Mouse (Mus musculus) megakaryocyte, embryonic 14.5 days (primary cell): ENCODE measurements around the gene Paics.

Experiments
- FLI1 ChIP-seq: IDR thresholded peaks from 2 replicates; pipeline ENCODE4 v1.6.1; 2012; ENCODE audit warnings: low read length, inconsistent platforms, mixed read lengths
- GATA1 ChIP-seq: IDR thresholded peaks from 3 replicates; pipeline ENCODE4 v1.6.1; 2012; ENCODE audit warnings: mixed read lengths, low read length, inconsistent platforms, borderline replicate concordance

DNA sequence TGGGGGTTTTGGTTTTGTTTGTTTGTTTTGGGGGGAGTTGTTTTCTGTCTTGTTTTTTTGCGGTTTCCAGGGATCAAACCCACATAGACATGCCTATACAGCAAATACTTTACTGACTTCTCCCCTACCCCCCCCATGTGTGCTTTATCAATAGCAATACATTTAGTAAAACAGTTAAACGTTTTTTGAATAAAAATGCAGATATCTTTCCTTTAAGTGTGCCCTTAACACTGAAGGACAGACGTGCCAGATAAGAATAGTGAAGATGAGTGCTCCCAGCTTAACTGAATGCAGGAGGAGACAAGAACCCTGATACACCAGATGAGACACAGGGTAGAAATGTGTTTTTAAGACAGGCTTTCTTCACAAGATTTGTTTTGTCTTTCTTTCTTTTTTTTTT, 60.0 kb downstream of the Paics start:
- no peak for TF ChIP-seq GATA1
- TF ChIP-seq FLI1, result no peak
